Mouse (Mus musculus) layer of hippocampus, postnatal 14 days (tissue): ENCODE measurements at regions not wholly inside any gene's neighbourhood (a gene's known extent, or its start where the extent isn't known, plus 50 kb on each side); places are given as distances from the start of the nearest gene placed in this dataset.

Source experiments
- DNase-seq, 2 experiments: peaks; one replicate each; pipeline ENCODE4 v3.0.0; 2021 to 2022; ENCODE audit warnings: low spot score in 2 of 2, mixed read lengths in 1 of 2

DNA sequence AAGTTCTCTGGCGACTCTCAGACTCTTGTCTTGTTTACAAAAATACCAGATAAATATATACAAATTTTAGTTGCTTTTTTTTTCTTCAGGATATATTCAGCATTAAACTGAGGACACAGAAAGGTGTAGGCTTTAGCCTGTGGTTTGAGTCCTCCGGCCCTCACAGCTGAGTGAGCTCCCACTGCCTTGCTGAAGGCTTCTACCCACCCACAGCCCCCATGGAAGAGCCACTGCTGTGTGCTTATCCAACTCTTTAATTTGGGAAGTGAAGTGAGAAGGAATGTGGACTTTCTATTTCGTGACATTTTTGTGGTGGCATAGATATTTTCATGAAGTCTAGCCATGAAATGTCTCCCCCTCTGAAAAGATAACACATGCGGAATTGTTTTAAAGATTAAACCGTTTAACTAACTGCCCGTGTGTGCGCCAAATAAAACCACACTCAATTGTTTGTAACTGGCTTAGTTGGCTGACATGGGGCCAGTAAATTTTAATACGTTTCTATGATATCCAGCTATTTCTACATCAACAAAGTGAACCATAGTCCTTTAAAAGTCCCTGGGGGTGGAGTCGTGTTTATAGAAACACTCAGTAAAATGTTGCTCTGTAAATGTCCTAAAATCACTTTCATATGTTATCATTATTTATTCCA lies 174.1 kb downstream of the Slc38a4 start:
- no peak for DNase-seq

- no peak for DNase-seq
Measured at GRCm38 (mm10) chr15:96880066-96880465, 175.7 kb downstream of the Slc38a4 start.

DNA sequence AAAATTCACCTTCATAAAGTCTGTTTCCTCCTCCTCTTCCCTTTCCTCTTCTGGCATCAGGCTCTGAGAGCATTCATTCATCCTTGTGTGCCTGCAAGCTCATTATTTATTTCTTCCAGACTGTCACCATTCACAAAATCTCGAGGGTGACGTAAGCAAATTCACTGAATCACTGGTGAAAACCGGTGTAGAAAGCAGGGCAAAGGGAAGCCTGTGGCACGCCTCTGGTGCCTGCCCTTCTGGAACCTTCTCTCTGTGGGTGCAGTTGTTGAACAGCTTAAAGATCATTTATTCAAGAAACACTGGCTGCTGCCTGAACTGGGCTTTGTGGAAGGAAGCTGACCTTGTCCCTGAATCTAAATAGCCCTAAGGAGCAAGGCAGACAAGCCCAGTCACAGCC lies 177.0 kb downstream of the Slc38a4 start:
- no peak for DNase-seq

- no peak for DNase-seq
Measured at GRCm38 (mm10) chr15:96877931-96878330, 177.8 kb downstream of the Slc38a4 start.

GRCm38 (mm10) chr15:96877271-96877670 lies 177.7 kb upstream of the Slc38a2 start:
- peak in 1 of 2 experiments; percentile 16 for DNase-seq

GRCm38 (mm10) chr15:96874145-96874544 lies 174.6 kb upstream of the Slc38a2 start:
- DNase-seq = no peak

DNA sequence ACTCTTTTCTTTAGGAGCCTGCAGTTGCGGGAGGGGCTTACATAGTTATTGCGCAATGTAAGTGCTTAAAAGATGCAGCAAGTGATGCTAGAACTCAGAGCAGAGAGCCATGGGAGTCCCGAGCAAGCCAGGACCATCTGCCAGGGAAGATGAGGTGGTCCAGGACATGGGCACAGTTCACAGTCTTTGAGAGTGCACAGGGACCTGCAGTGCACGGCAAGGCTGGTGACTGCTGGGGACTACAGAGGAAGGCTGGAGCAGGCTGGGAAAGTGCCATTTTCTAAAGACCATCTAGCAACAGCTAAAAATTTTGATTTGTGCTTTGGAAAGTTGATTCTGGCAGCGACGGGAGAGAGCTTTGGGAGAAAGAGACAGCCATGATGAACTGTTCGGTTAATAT lies 174.0 kb upstream of the Slc38a2 start:
- DNase-seq = no peak

DNA sequence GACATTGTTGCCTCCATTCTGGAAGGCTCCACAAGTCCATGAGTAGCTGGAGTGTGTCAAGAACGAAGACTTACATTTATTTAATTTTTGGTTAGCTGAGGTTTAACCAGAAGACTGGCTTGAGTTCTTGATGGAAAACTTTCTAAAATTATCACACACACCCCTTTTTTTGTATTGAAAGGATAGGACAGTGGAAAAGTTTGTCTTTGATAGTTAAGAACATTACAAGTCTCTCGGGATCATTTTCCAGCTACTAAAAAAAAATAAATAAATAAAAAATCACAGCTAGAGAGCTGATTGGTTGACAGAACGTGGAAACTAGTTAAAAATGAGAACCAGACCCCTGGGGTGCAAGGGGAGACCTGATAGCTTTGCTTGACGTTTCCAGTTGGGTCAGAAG lies 173.6 kb upstream of the Slc38a2 start:
- DNase-seq = no peak

GRCm38 (mm10) chr15:96867701-96868100 lies 168.2 kb upstream of the Slc38a2 start:
- DNase-seq = no peak

GRCm38 (mm10) chr15:96865932-96866331 lies 166.4 kb upstream of the Slc38a2 start:
- DNase-seq = no peak

DNA sequence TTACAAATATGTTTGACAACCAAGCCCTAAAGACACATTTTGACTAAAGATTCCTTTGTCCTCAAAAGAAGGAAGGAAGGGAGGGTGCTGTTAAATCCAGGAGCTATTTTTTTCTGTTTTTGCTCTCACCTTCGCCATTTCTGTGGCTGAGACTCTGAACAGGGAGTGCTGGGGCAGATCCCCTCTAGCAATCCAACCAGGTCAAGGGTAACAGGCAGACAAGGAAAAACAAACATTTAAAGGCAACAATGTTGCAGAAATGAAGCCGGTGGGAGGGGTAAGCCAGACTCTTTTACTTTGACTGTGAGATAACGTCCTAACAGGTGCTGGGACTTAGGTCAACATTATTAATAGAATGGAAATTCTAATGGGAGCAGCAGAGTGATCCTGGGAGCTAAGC lies 158.2 kb upstream of the Slc38a2 start:
- DNase-seq = no peak

DNA sequence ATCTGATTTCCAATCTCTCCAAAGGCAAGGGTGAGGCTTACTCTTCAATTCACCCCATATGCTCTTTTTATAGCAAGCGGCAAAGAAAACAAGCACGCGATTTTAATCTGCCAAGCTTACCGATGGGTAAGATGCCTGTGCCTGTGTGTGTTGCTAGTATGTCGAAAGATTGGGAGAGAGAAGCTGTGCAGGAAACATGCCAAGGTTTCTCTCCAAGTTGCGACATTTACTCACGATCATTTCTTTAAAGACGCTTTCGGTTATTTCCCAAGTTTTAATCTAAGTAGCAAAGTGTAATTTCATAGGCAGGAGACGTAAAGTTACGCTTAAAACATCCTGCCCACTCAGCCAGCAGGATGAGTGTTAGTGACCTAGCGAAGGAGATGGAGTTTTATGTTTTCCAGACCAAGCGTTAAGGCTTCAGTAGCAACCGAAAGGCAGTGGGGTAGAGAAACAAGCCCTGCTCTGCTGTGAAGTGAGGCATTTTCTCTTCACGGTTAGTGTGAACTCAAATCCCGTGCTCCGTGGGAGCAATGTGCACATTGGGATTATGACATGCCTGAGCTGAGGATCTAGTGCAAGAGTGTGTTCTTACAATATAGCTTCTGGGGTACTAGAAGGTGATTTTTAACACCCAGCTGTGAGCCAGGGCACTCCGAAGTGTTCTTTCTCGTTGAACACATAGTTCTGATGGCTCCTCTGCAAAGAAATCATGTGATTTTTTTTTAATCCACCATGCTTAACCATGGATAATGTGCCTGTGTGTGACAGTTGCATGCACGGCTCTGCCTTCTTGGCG lies 152.6 kb upstream of the Slc38a2 start:
- no peak for DNase-seq

DNA sequence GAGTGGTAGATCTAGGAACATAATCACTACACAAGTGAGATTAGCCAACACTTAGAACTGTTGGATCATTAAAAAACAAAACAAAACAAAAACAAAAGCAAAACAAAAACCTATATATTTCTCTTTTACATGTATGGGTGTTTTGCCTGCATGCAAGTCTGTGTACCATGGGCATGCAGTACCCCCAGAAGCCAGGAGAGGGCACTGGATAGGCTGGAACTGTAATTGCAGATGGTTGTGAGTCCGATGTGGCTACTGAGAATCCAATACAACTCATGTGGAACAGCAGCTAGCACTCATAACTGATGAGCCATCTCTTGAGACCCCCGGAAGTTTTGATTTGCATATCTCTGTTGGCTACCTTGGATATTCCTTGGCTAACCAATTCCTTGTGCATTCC lies 148.6 kb upstream of the Slc38a2 start:
- DNase-seq = no peak

- DNase-seq = no peak
Measured at GRCm38 (mm10) chr15:96845221-96845620, 145.7 kb upstream of the Slc38a2 start.

- no peak for DNase-seq
Measured at GRCm38 (mm10) chr15:96844290-96844689, 144.8 kb upstream of the Slc38a2 start.

- DNase-seq = no peak
Measured at GRCm38 (mm10) chr15:96843589-96843988, 144.1 kb upstream of the Slc38a2 start.

DNA sequence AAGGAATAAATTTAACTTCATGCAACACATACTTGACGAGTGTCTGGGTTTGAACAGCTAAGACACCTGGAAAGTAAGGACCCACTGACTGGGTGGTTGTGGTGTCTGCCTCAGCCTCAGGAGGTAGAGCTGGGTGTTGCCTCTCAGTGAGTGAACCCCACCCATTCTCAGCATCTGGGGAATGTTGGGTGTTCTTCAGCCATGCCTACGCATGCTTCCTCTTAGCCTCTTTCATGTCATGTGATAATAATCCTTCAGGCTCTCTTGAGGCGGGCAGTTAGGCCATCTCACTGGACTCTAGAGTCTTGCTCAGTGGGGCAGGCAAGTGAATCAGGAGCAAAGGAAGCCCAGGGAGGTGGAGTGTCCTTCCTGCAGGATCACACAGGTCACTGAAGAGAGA lies 143.4 kb upstream of the Slc38a2 start:
- no peak for DNase-seq

DNA sequence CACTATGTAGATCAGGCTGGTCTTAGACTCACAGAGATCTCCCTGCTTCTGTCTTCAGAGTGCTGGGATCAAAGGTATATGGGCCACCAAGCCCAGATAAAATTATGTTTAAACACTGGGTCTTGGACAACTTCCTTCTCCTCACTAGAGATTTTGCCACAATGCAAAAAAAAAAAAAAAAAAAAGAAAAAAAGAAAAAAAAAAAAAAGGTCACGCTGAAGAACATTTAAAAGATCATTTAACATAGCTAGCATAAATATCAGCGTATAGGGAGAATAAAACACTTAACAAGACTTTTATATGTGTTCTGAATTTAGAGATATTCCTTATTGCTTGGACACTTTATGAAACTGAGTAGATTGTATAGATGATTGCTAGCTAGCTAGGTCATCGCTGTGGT lies 137.1 kb upstream of the Slc38a2 start:
- no peak for DNase-seq

DNA sequence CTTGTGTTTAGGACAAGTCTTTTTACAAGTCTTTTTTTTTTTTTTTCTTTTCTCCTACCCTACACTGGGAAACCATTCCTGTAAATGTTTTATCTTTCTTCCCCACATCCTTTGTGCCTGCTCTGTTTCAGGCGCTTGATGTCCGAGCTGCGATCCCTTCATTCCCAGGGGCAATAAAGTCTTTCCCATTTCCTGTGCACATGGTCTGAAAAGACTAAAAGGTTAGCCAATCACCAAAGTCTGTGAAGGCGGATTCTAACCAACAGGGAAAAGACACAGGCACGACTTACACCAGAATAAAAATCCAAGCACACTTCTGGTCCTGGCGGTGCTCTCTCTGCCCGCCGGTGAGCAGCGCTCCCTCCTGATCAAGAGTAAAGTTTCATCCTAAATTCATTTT lies 135.3 kb upstream of the Slc38a2 start:
- no peak for DNase-seq

- no peak for DNase-seq
Measured at GRCm38 (mm10) chr15:96834162-96834843, 134.8 kb upstream of the Slc38a2 start.

DNA sequence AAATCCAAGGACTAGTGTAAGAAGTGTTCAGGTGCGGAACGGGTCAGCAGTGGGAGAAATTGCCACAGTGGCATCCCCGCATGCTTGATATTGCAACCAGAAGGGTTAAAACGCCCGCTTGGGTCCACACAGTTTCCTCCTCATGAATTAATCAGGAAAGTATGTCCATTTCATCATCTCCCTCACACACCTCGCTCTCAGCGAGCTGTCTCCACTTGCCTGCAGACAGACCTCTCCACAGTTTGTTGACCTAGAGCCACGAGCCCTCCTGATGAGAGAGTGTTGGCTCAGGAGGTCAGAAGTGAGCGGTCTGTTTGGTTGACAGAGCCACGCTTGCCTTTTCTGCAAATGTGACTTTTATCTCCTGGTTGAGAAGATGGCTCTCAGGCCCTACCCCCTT lies 132.9 kb upstream of the Slc38a2 start:
- no peak for DNase-seq

DNA sequence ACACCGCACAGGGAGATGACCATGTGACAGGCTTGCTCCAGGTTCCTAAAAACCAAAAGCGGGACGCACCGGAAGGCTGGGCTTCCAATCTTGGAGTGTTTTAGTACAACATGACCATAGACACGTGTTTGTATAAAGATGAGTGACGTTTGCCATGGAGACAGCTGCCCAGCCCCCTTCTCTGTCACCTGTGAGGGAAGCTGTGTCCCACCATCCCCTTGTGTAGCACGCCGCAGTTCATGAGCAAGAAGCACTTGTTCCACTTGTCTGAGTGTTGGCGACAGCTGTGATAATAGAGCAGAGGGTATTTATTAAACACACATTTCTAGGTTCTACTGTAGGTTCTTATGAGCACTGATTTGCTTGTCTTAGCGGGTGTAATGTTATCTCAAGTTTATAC lies 131.7 kb upstream of the Slc38a2 start:
- no peak for DNase-seq
